Mouse (Mus musculus) C2C12 (cell line): ENCODE results near the gene Spag6. TPM values are rescaled to one million over a fixed set of nuclear protein-coding genes. Genes with fewer than 3 reads are reported as not detected.

Experiments
- H3K27me3 ChIP-seq: one replicate; pipeline ENCODE4 v1.6.1; 2011; ENCODE audit not compliant: control insufficient read depth, insufficient read depth, insufficient read length
- H3K36me3 ChIP-seq: one replicate; pipeline ENCODE4 v1.6.1; 2011; ENCODE audit not compliant: control insufficient read depth, insufficient read depth
- H3K4me3 ChIP-seq: one replicate; pipeline ENCODE4 v1.5.1; 2011; ENCODE audit warnings: mild to moderate bottlenecking, control low read depth; ENCODE audit not compliant: poor library complexity, insufficient read depth, severe bottlenecking
- H3K79me2 ChIP-seq: one replicate; pipeline ENCODE4 v1.6.1; 2011; ENCODE audit not compliant: control insufficient read depth, insufficient read depth
- H3K79me3 ChIP-seq: one replicate; pipeline ENCODE4 v1.6.1; 2011; ENCODE audit warnings: low read depth, control low read depth
- H3ac ChIP-seq: one replicate; pipeline ENCODE3; 2011; ENCODE audit warnings: low read depth; ENCODE audit not compliant: control insufficient read depth, insufficient read length
- CEBPB ChIP-seq: IDR thresholded peaks from one replicate; pipeline ENCODE4 v1.6.1; 2011; ENCODE audit warnings: low read depth, mild to moderate bottlenecking, control low read depth, moderate library complexity
- CTCF ChIP-seq: IDR thresholded peaks from one replicate; pipeline ENCODE4 v1.5.1; 2011; ENCODE audit not compliant: control insufficient read depth, insufficient read depth, insufficient read length
- FOSL1 ChIP-seq: IDR thresholded peaks from one replicate; pipeline ENCODE4 v1.8.0; 2011; ENCODE audit warnings: mild to moderate bottlenecking, low read length; ENCODE audit not compliant: poor library complexity, insufficient read depth, severe bottlenecking
- MAX ChIP-seq: IDR thresholded peaks from one replicate; pipeline ENCODE4 v1.6.1; 2011; ENCODE audit warnings: mild to moderate bottlenecking, control low read depth
- MYOD1 ChIP-seq: IDR thresholded peaks from one replicate; pipeline ENCODE4 v1.6.1; 2011; ENCODE audit warnings: low read depth; ENCODE audit not compliant: control insufficient read depth, insufficient read length
- MYOG ChIP-seq: IDR thresholded peaks from one replicate; pipeline ENCODE4 v1.6.1; 2011; ENCODE audit not compliant: control insufficient read depth, insufficient read length; ENCODE audit errors: extremely low read depth
- USF1 ChIP-seq: IDR thresholded peaks from one replicate; pipeline ENCODE4 v1.6.1; 2011; ENCODE audit warnings: low read depth, mild to moderate bottlenecking, control low read depth, moderate library complexity
- long read RNA-seq, 2 experiments: library from polyadenylated mRNA; unstranded; transcript quantifications; one replicate each; pipeline ENCODE4 v2.0.0; 2019 to 2020
- polyA plus RNA-seq: library from polyadenylated mRNA; unstranded; fragments of >200 nt; fragmentation: generic; extraction: Trizol; gene quantifications from one replicate; pipeline ENCODE4 v1.2.1, GENCODE M21; 2012; ENCODE audit warnings: missing spikeins

The Spag6 gene
- polyA plus RNA-seq, result 0.14 TPM
- long read RNA-seq, experiment 1, result 0 reads
- long read RNA-seq, experiment 2, result 0 reads

- Histone ChIP-seq H3K27me3 (no peaks in the 10 kb centered on the region), H3K79me3 (no peaks in the 10 kb centered on the region), H3K4me3 (peak within 1 kb of the TSS; percentile 50), H3ac (peak within 1 kb of the TSS; percentile 82), H3K79me2 (no peaks in the 10 kb centered on the region), H3K36me3 (no peaks in the 10 kb centered on the region)
- no peak for TF ChIP-seq USF1
- no peak for TF ChIP-seq CTCF
- no peak for TF ChIP-seq MYOD1
- no peak for TF ChIP-seq CEBPB
- TF ChIP-seq MAX, result no peak
- no peak for TF ChIP-seq MYOG
- no peak for TF ChIP-seq FOSL1
Measured at GRCm38 (mm10) chr2:18693871-18694610, at the start of gene Spag6. Gene Spag6 (plus strand): TSS chr2:18694032.

- H3ac ChIP-seq, result no peak overlapping the region
- H3K4me3 ChIP-seq, result no peak overlapping the region
- no peak for TF ChIP-seq MYOD1
- H3K79me3 ChIP-seq, result no peaks in the 10 kb centered on the region
- H3K27me3 ChIP-seq, result peaks cover 7% of the 10 kb centered on the region
- H3K79me2 ChIP-seq, result no peaks in the 10 kb centered on the region
- H3K36me3 ChIP-seq, result no peaks in the 10 kb centered on the region
Measured at GRCm38 (mm10) chr2:18648563-18648962, 45.3 kb upstream of the Spag6 start.

DNA sequence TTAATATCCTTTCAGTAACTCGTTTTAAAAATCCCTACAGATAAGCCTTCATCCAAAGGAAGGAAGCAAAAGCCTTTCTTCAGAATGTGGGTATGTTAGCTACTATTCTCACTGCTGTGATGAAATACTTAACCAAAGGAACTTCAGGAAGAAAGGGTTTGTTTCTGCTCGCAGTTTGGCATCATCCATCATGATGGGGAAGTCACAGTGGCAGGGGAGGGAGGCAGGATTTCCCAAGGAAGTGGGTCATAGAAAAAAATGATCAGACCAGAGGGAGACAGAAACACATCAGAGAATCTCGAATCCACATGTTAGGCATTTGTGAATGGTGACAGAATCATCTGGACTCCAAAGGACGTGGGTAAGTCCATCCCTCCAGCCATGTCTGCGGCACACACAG is 39.0 kb upstream of the Spag6 start:
- Histone ChIP-seq H3ac (no peak overlapping the region), H3K4me3 (no peak overlapping the region), H3K79me2 (no peaks in the 10 kb centered on the region), H3K36me3 (no peaks in the 10 kb centered on the region), H3K27me3 (no peaks in the 10 kb centered on the region), H3K79me3 (no peaks in the 10 kb centered on the region)
- TF ChIP-seq MYOD1 (no peak), CTCF (no peak), MYOG (no peak), CEBPB (no peak), FOSL1 (no peak), USF1 (no peak), MAX (no peak)

GRCm38 (mm10) chr2:18664003-18664402 is 29.8 kb upstream of the Spag6 start:
- H3K79me3 ChIP-seq, result no peaks in the 10 kb centered on the region
- no peak overlapping the region for H3K4me3 ChIP-seq
- H3K79me2 ChIP-seq, result no peaks in the 10 kb centered on the region
- TF ChIP-seq CTCF (no peak), MAX (no peak), MYOG (no peak), USF1 (no peak), MYOD1 (no peak), FOSL1 (no peak), CEBPB (no peak)
- no peaks in the 10 kb centered on the region for H3K36me3 ChIP-seq
- H3K27me3 ChIP-seq, result no peaks in the 10 kb centered on the region
- H3ac ChIP-seq, result no peak overlapping the region

DNA sequence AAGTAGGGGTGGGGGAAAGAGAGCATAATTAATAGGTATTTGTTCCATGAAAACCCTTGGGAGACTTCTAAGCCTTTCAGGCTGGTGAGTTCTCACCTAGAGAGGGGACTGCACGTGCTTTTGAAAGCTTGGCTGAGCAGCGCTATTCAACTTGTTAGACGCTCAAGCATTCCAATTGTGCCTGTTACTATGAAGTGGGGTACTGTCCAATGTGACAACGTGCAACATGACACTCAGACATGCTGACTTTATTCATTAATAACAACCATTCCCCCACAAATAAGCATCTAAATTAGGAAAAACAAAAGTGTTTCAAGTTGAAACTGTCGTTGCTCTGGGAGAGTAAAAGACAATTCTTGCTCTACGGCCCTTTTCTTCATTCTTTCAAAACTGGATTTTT is 22.8 kb upstream of the Spag6 start:
- Histone ChIP-seq H3ac (no peak overlapping the region), H3K4me3 (no peak overlapping the region), H3K79me2 (peaks cover 23% of the 10 kb centered on the region), H3K27me3 (no peaks in the 10 kb centered on the region), H3K36me3 (peaks cover 6% of the 10 kb centered on the region), H3K79me3 (peaks cover 12% of the 10 kb centered on the region)
- TF ChIP-seq MYOD1 (no peak), MYOG (no peak), CTCF (no peak), FOSL1 (no peak)

GRCm38 (mm10) chr2:18672133-18672765 is 21.6 kb upstream of the Spag6 start, which contains the start of gene Commd3:
Gene Commd3 (plus strand): TSS chr2:18672384.
- peaks cover 7% of the 10 kb centered on the region for H3K36me3 ChIP-seq
- TF ChIP-seq MAX, result peak; percentile 79
- TF ChIP-seq MYOD1, result no peak
- TF ChIP-seq MYOG, result no peak
- TF ChIP-seq FOSL1, result no peak
- TF ChIP-seq CTCF, result no peak
- TF ChIP-seq CEBPB, result no peak
- TF ChIP-seq USF1, result peak; percentile 92

More at GRCm38 (mm10) chr2:18672133-18672765, 21.6 kb upstream of the Spag6 start, which contains the start of gene Commd3:
- Histone ChIP-seq H3K27me3 (no peaks in the 10 kb centered on the region), H3K79me3 (peaks cover 12% of the 10 kb centered on the region), H3K79me2 (peaks cover 23% of the 10 kb centered on the region), H3K4me3 (peak within 1 kb of the TSS; percentile 76), H3ac (peak within 1 kb of the TSS; percentile 93)
